Mouse (Mus musculus) stomach, postnatal 0 days (tissue): Measurements from ENCODE around the gene Tubb2a.

Experiments
- CTCF ChIP-seq: IDR thresholded peaks from 2 replicates; pipeline ENCODE4 v1.5.1; 2016; ENCODE audit warnings: antibody characterized with exemption, low read depth, mild to moderate bottlenecking, moderate library complexity
- EP300 ChIP-seq: optimal IDR thresholded peaks from 2 replicates; pipeline ENCODE3; 2016; ENCODE audit warnings: antibody characterized with exemption

DNA sequence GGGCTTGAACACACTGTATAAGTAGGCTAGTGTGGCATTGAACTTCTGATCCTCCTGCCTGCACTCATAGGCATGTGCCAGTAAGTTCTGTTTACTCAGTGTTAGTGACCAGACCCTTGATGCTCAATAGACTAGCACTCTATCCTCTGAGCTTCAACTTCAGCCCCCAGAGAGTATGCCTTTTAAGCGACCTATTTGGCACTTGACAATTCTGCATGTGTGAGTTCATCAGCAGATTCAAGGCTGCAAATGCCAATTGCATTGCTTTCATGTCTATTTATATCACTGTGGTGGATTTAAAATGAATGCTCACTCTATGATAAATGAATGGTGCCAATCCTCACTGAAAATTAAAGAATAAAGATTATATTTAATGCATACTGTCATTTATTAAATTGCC is 27.6 kb upstream of the Tubb2a start:
- TF ChIP-seq CTCF (no peak), EP300 (no peak)
